ENCODE assay signal across 11 mouse cellular contexts in genomic region chr1:132060036-132060769, GRCm38 (mm10).
"Had no signal": no experiment of that assay in that cellular context is flagged by ENCODE, and none has a peak within 500 bp of the region (broad histone marks: within the 10 kb centered on the region; RNA-seq: fewer than 3 reads in every experiment).

No protein-coding gene starts in this region.

- DNase-seq: kidney, postnatal 36 days; lung, adult 2 months; lung, postnatal 36 days; midbrain, embryonic 14.5 days; thymus, postnatal 14 days had no signal

- ATAC-seq: intestine, postnatal 0 days; lung, postnatal 0 days had no signal

- H3K27me3 ChIP-seq: neural tube, embryonic 15.5 days had no signal

- H3K36me3 ChIP-seq: limb, embryonic 10.5 days; liver, embryonic 15.5 days; midbrain, embryonic 10.5 days; neural tube, embryonic 15.5 days had no signal
